Mouse (Mus musculus) cerebellum, adult 2 months (tissue): ENCODE results near the gene Ano3. TPM values are rescaled to one million over a fixed set of nuclear protein-coding genes. Genes with fewer than 3 reads are reported as not detected.

Experiments used
- DNase-seq, 2 experiments: peaks; one replicate each; pipeline ENCODE4 v3.0.0; 2021
- H3K27ac ChIP-seq: fragments of 200-500 bp; 2 replicates; pipeline ENCODE4 v1.5.1; 2012; ENCODE audit warnings: low read length, control low read depth, inconsistent platforms; ENCODE audit not compliant: insufficient read depth
- H3K27me3 ChIP-seq: fragments of 200-500 bp; 2 replicates; pipeline ENCODE4 v1.6.1; 2012; ENCODE audit warnings: inconsistent platforms, mild to moderate bottlenecking, low read length, moderate library complexity; ENCODE audit not compliant: control insufficient read depth, insufficient read depth
- H3K4me1 ChIP-seq: fragments of 200-500 bp; 2 replicates; pipeline ENCODE4 v1.6.1; 2011; ENCODE audit warnings: low read length; ENCODE audit not compliant: control insufficient read depth, insufficient read depth
- H3K4me3 ChIP-seq: fragments of 200-500 bp; replicated peaks from 2 replicates; pipeline ENCODE3; 2011; ENCODE audit warnings: mild to moderate bottlenecking, low read depth, low read length, control low read depth; ENCODE audit not compliant: insufficient read depth
- CTCF ChIP-seq: fragments of 200-500 bp; IDR thresholded peaks from 2 replicates; pipeline ENCODE4 v1.5.1; 2011; ENCODE audit warnings: low read depth, mild to moderate bottlenecking, control low read depth, low read length, moderate library complexity, borderline replicate concordance; ENCODE audit not compliant: insufficient read depth
- POLR2A ChIP-seq: fragments of 200-500 bp; IDR thresholded peaks from 2 replicates; pipeline ENCODE4 v1.6.1; 2011; ENCODE audit warnings: low read length, control low read depth, borderline replicate concordance; ENCODE audit not compliant: insufficient read depth
- WGBS: fragments of 180-500 bp; shearing (Covaris S2); methylation state at CpG from one replicate; pipeline ENCODE4 v1.1.7; 2018; 5-methylcytosine and 5-hydroxymethylcytosine counted together
- polyA plus RNA-seq: library from polyadenylated mRNA; depleted of rRNA; stranded (reverse); fragments of >200 nt; gene quantifications from 2 replicates; pipeline ENCODE4 v1.2.3, GENCODE M21; 2012

Gene Ano3
- polyA plus RNA-seq, 1 experiment: 12.1 TPM

DNA sequence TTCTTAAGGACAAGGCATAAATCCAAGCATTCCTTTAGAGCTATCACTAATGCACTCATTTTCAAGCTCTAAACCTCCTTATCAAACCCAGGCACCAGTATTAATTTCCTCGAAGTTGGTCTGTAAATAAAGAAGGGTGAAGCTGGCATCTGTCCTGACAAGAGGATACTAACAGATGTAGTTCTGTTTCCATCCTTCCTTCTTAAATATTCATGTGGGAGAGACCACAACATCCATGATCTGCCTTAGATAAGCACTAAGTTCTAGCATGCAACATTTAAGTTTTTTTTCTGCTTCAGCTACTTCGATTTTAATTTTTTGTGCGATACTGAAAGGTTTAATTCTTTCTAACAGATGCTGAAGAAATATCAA is 305 bp downstream of the Ano3 start:
- WGBS: 55% methylated on average over 3 of the region's 3 CpGs
- Histone ChIP-seq H3K27me3 (no peaks in the 10 kb centered on the region), H3K27ac (no peak overlapping the region; the same call in 1 of the 2 replicates), H3K4me1 (no peaks in the 10 kb centered on the region), H3K4me3 (peak overlapping the region; percentile 97)
- DNase-seq: no peak
- no peak for TF ChIP-seq CTCF
- TF ChIP-seq POLR2A: no peak

DNA sequence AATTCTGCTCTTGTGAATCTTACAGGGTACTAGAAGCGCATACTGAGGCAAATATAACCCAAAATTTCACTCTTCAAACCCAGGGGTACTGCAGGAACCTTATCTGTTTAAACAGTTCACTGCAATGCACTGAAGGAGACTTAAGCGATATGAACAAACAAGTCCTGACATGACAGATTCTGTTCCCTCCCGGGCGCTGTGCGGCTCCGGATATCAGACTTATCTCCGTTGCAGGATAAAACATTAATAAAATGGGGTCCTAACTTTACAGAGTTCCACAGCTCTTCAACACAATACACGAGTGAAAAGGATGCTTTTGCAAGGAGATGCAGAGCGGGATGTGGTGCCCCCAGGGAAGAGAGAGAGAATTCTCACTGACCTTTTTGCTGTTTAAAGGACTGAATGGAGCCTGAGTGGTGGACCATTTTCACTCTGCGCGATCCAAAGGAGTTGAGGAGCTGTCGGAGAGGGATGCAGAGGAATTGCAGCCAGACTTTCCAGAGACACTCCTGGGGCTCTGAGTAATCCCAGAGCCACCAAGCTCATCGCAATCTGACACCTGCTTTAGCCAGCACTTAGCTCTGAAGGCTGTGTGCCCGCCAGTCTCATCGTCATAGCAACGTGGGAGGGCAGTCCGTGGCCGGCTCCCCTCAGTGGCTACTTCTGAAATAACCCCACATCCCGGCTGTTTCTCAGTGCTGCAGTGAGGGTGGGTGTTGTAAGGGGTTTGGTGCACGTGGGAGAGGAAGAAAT is 868 bp downstream of the Ano3 start:
- no peaks in the 10 kb centered on the region for H3K27me3 ChIP-seq
- peak overlapping the region; percentile 66 for H3K27ac ChIP-seq
- H3K4me1 ChIP-seq: no peaks in the 10 kb centered on the region
- peak overlapping the region; percentile 97 for H3K4me3 ChIP-seq
- peak; percentile 85 to 87 for DNase-seq
- 1% methylated on average over 20 of the region's 20 CpGs for WGBS
- TF ChIP-seq CTCF (peak; percentile 38; the same call in 1 of the 2 replicates), POLR2A (peak; percentile 61; the same call in 1 of the 2 replicates)

DNA sequence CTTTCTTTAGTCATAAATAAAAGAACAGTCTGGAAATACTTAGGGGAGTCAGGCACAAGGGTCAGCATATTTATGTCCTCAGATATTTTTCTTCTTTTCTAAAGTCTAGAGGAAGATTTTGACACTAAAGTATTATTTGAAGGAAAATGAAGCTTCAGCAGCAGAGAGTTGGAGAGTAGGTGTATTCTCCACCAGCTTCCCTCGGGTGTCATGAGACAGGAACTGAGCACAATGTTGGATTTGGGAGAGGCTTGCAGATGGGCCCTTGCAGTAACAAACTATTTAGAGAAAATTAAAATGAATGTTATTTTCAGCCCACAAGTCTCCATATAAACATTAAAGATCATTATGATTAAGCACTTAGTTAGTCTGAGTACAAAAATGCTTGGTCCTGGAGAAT is 5.6 kb downstream of the Ano3 start:
- no peak for TF ChIP-seq CTCF
- no peak for TF ChIP-seq POLR2A
- DNase-seq: no peak
- no peak overlapping the region for H3K4me3 ChIP-seq
- WGBS: 93% methylated on average over 1 of the region's 1 CpGs
- H3K27me3 ChIP-seq: no peaks in the 10 kb centered on the region
- H3K4me1 ChIP-seq: no peaks in the 10 kb centered on the region
- H3K27ac ChIP-seq: no peak overlapping the region

DNA sequence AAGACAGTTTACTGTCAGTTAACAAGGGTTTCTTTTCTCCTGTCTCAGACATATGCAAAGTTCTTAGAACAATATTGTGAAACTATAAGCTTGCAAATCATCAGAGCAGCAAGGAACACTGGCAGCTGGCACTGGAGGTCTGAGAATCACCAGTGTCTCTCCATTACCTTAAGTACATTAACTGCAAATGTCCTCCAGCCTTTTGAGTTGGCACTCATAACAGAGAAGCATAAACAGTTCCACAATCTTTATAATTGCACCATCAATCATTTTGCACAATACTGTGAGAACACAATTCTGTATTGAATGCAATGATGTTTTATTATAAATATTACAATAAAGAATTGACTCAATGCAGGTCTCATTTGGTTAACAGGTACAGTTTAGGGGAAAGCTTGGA is 15.0 kb downstream of the Ano3 start:
- no peaks in the 10 kb centered on the region for H3K4me1 ChIP-seq
- TF ChIP-seq POLR2A (no peak), CTCF (no peak)
- DNase-seq: no peak

DNA sequence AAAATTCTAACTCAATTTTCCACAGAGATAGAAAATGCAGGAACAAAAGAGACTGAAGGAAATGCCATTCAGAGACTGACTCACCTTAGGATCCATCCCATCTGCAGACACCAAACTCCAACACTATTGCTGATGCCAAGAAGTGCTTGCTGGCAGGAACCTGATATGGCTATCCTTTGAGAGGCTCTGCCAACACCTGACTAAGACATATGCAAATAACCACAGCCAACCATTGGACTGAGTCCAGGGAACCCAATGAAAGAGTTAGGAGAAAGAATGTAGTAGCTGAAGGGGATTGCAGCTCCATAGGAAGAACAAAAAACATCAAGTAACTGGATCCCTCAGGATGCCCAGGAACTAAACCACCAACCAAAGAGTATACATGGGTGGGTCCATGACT is 21.6 kb downstream of the Ano3 start:
- TF ChIP-seq CTCF (no peak), POLR2A (no peak)
- DNase-seq: peak; percentile 74 to 93

More for the DNA sequence above, 15.0 kb downstream of the Ano3 start:
- Histone ChIP-seq H3K4me3 (no peak overlapping the region), H3K27ac (no peak overlapping the region), H3K27me3 (no peaks in the 10 kb centered on the region)

DNA sequence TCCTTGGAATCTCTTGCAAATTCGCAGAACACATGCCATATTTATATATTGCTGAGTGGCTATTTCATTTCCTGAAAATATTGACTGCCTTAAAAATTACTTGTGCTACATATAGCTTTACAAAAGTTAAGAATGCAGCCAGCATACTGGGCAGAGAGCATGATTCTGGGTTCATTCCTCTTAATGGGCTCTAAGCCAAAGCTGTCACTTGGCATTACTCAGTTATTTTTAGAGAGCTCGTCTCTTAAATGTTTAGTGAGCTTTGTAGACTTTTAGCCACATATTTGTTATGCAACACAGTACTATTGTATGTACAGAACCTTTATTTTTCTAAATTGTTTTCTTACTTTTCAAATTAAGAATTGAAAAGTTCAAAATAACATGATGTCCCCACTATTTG is 41.2 kb downstream of the Ano3 start:
- no peak overlapping the region for H3K4me3 ChIP-seq
- peaks cover 4% of the 10 kb centered on the region; the same call in 1 of the 2 replicates for H3K4me1 ChIP-seq
- DNase-seq: peak in 1 of 2 experiments; percentile 65
- TF ChIP-seq POLR2A (no peak), CTCF (no peak)
- no peaks in the 10 kb centered on the region for H3K27me3 ChIP-seq
- H3K27ac ChIP-seq: no peak overlapping the region
- 26% methylated on average over 2 of the region's 2 CpGs for WGBS

More for the DNA sequence above, 21.6 kb downstream of the Ano3 start:
- no peak overlapping the region for H3K27ac ChIP-seq
- H3K4me3 ChIP-seq: no peak overlapping the region
- H3K27me3 ChIP-seq: no peaks in the 10 kb centered on the region
- peaks cover 3% of the 10 kb centered on the region; the same call in 1 of the 2 replicates for H3K4me1 ChIP-seq

DNA sequence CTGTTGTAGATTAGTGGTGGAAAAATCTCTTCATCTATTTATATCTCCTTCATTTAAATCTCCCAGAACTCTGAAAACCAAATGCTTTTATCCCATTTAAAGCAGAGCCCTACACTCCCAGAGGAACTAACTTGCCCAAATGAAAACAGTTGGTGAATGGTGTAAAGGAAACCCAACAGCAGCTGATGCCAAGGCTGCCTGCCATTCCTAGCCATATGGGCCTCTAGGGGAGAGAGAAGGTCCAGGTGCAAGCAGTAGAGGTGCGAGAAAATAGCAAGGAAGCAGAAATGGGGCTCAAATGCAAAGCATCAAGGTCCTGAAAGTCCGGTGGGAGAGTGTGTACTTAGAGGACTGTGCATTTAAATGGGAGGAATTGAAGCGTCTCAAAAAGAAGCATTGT is 44.2 kb downstream of the Ano3 start:
- peak; percentile 80 to 91 for DNase-seq
- Histone ChIP-seq H3K27ac (peak overlapping the region; percentile 0; the same call in 1 of the 2 replicates), H3K4me1 (peaks cover 4% of the 10 kb centered on the region; the same call in 1 of the 2 replicates), H3K27me3 (no peaks in the 10 kb centered on the region), H3K4me3 (no peak overlapping the region)
- no peak for TF ChIP-seq POLR2A
- 3% methylated on average over 3 of the region's 3 CpGs for WGBS

DNA sequence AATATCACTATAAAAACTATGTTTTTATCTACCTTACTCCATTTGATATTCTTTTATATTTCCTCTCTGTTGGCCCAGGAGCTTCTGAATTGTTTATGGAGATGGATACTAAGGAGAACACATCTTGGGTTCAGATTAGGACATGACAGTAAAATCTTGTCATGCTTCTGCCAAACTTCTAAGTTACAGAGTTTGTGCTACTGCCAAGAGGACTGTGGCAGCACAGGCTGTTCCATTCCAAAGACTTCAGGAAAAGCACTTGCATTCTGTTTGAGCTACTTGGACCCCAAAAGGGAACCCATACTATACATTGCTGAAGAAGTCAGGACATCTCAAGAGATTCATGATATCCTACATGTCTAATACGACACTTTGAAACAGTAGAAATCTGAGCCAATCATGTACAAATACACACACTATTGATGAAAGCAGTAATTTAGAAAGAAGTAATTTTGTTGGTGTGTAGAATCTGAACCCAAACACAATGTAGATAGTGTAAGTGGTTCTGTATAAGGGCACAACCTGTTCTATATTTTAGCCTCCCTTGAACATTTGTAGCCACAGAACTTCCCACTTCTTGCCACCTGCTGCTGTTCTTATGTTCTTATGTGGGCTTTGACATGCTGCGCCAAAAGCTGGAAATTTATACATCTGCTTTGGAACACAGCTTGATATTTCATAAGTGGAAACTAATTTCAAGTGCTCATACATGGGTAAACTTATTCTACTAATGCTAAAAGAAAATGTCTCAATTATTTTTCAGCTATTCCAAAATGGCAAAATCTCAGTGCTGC is 54.0 kb downstream of the Ano3 start:
- WGBS: 68% methylated on average over 2 of the region's 2 CpGs
- Histone ChIP-seq H3K27ac (no peak overlapping the region), H3K4me3 (no peak overlapping the region), H3K27me3 (no peaks in the 10 kb centered on the region), H3K4me1 (no peaks in the 10 kb centered on the region)
- TF ChIP-seq CTCF (no peak), POLR2A (no peak)
- no peak for DNase-seq
